Mouse (Mus musculus): ENCODE measurements around the gene Hnrnpl. TPM values are rescaled to one million over a fixed set of nuclear protein-coding genes. Genes with fewer than 3 reads are reported as not detected.

Gene Hnrnpl
- polyA plus RNA-seq, 1 experiment, result 179 TPM

- peaks cover 5% of the 10 kb centered on the region; the same call in 1 of the 2 replicates for H3K4me1 ChIP-seq (ENCODE audit: control insufficient read depth, insufficient read depth, low read length)
- TF ChIP-seq POLR2A (IDR thresholded peaks at IDR 0.05; ENCODE audit: insufficient read depth, low read depth, low read length) (no peak), CTCF (IDR thresholded peaks at IDR 0.05; ENCODE audit: insufficient read depth, low read depth, low read length) (no peak)
- WGBS, result 92% methylated on average over 1 of the region's 1 CpGs
- no peak overlapping the region for H3K27ac ChIP-seq (ENCODE audit: insufficient read depth, low read depth, low read length)
- H3K4me3 ChIP-seq (ENCODE audit: insufficient read depth, low read depth, low read length), result no peak overlapping the region
These were observed 38.9 kb downstream of the Hnrnpl start for GRCm38 (mm10) chr7:28847273-28847672.

DNA sequence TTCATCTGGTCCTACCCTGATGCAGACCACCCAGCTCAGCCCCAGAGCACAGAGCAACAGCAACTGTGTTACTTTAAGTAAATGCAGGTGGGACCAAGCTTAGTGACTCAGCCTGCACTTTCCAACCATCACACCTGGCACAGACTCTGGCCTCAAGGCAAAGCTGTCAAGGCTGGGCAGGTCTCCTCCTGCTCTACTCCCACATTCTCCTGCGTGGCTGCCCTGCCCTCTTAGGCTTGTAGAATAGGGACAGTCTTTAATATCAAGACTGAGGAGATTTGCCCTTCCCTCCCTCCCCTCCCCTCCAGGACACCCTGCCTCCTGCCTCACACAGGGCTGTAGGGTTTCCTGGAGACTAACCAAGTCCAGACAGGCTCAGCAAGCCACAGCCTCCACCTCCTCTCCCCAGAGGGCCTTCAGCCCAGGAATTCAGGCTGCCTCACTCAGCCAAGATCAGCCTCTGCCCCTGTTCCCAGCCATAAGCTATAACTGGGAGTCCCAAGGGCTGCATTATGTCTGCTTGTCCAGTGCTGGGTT lies 41.4 kb downstream of the Hnrnpl start:
- no peak overlapping the region for H3K27ac ChIP-seq (ENCODE audit: insufficient read depth, low read depth, low read length)
- H3K4me3 ChIP-seq (ENCODE audit: insufficient read depth, low read depth, low read length), result no peak overlapping the region
- no peak for TF ChIP-seq POLR2A (IDR thresholded peaks at IDR 0.05; ENCODE audit: insufficient read depth, low read depth, low read length)
- no peak for TF ChIP-seq CTCF (IDR thresholded peaks at IDR 0.05; ENCODE audit: insufficient read depth, low read depth, low read length)
- H3K4me1 ChIP-seq (ENCODE audit: control insufficient read depth, insufficient read depth, low read length), result peaks cover 5% of the 10 kb centered on the region; the same call in 1 of the 2 replicates
- 39% methylated on average over 1 of the region's 1 CpGs for WGBS

DNA sequence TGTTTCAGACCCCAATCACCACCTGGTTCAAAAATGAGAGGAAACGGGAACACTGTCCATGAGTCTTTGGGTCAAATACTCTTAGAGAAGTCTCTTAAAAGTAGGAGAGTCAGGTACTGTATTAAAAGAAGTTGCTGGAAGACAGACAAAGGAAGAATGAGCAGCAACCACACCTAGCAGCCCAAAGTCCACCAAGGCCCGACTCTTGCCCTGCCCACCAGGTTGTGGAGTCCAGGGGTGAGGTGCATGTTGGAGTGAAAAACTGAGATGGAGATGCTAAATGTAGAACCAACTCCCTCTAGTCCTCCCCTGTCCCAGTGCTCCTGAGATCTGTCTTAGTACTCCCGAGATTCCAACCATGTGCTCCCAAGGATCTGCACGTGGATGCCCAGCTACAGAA lies 42.3 kb downstream of the Hnrnpl start:
- H3K4me1 ChIP-seq (ENCODE audit: control insufficient read depth, insufficient read depth, low read length), result peaks cover 5% of the 10 kb centered on the region; the same call in 1 of the 2 replicates
- WGBS, result 84% methylated on average over 4 of the region's 4 CpGs
- no peak for TF ChIP-seq CTCF (IDR thresholded peaks at IDR 0.05; ENCODE audit: insufficient read depth, low read depth, low read length)
- no peak for TF ChIP-seq POLR2A (IDR thresholded peaks at IDR 0.05; ENCODE audit: insufficient read depth, low read depth, low read length)
- H3K27ac ChIP-seq (ENCODE audit: insufficient read depth, low read depth, low read length), result no peak overlapping the region
- no peak overlapping the region for H3K4me3 ChIP-seq (ENCODE audit: insufficient read depth, low read depth, low read length)

DNA sequence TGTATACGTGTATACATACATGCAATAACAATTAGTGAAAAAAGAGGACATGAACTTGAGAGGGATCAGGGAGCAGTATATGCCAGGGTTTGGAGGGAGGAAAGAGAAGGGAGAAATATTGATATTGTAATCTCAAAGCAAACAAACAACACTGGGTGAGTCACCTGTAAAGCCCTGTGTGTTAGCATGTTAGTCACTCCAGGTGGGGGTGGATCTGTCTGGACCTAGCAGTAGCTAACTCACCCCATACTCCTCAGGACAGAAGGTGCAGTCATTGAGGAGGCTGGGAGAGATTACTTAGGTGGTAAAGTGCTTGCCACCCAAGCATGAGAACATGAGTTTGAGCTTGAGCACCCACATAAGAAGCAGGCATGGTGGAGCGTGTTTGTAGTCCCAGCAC lies 51.6 kb downstream of the Hnrnpl start:
- WGBS, result 90% methylated on average over 2 of the region's 2 CpGs
- no peak for TF ChIP-seq CTCF (IDR thresholded peaks at IDR 0.05; ENCODE audit: insufficient read depth, low read depth, low read length)
- no peak for TF ChIP-seq POLR2A (IDR thresholded peaks at IDR 0.05; ENCODE audit: insufficient read depth, low read depth, low read length)
- H3K4me1 ChIP-seq (ENCODE audit: control insufficient read depth, insufficient read depth, low read length), result peaks cover 22% of the 10 kb centered on the region
- H3K27ac ChIP-seq (ENCODE audit: insufficient read depth, low read depth, low read length), result no peak overlapping the region
- no peak overlapping the region for H3K4me3 ChIP-seq (ENCODE audit: insufficient read depth, low read depth, low read length)

GRCm38 (mm10) chr7:28860898-28861297 lies 52.6 kb downstream of the Hnrnpl start:
- H3K4me3 ChIP-seq (ENCODE audit: insufficient read depth, low read depth, low read length), result no peak overlapping the region
- 88% methylated on average over 6 of the region's 6 CpGs for WGBS

GRCm38 (mm10) chr7:28862817-28863499 lies 54.6 kb downstream of the Hnrnpl start:
- Histone ChIP-seq H3K4me1 (ENCODE audit: control insufficient read depth, insufficient read depth, low read length) (peaks cover 48% of the 10 kb centered on the region), H3K4me3 (ENCODE audit: insufficient read depth, low read depth, low read length) (no peak overlapping the region), H3K27ac (ENCODE audit: insufficient read depth, low read depth, low read length) (peak overlapping the region; percentile 41)
- whole genome bisulfite sequencing, result 49% methylated on average over 15 of the region's 15 CpGs
- TF ChIP-seq POLR2A (IDR thresholded peaks at IDR 0.05; ENCODE audit: insufficient read depth, low read depth, low read length) (no peak), CTCF (IDR thresholded peaks at IDR 0.05; ENCODE audit: insufficient read depth, low read depth, low read length) (no peak)

More at GRCm38 (mm10) chr7:28860898-28861297, 52.6 kb downstream of the Hnrnpl start:
- Histone ChIP-seq H3K4me1 (ENCODE audit: control insufficient read depth, insufficient read depth, low read length) (peaks cover 30% of the 10 kb centered on the region), H3K27ac (ENCODE audit: insufficient read depth, low read depth, low read length) (no peak overlapping the region)
- TF ChIP-seq POLR2A (IDR thresholded peaks at IDR 0.05; ENCODE audit: insufficient read depth, low read depth, low read length) (no peak), CTCF (IDR thresholded peaks at IDR 0.05; ENCODE audit: insufficient read depth, low read depth, low read length) (no peak)

- Histone ChIP-seq H3K4me3 (ENCODE audit: insufficient read depth, low read depth, low read length) (no peak within 1 kb of the TSS), H3K27ac (ENCODE audit: insufficient read depth, low read depth, low read length) (peak within 1 kb of the TSS; percentile 41), H3K4me1 (ENCODE audit: control insufficient read depth, insufficient read depth, low read length) (peaks cover 48% of the 10 kb centered on the region)
- 50% methylated on average over 6 of the region's 6 CpGs for WGBS
- no peak for TF ChIP-seq POLR2A (IDR thresholded peaks at IDR 0.05; ENCODE audit: insufficient read depth, low read depth, low read length)
- no peak for TF ChIP-seq CTCF (IDR thresholded peaks at IDR 0.05; ENCODE audit: insufficient read depth, low read depth, low read length)
These were observed 55.2 kb downstream of the Hnrnpl start, which contains the start of gene Lgals7 for GRCm38 (mm10) chr7:28863540-28863939. Gene Lgals7 (plus strand): TSS chr7:28863853.

GRCm38 (mm10) chr7:28864288-28864750 lies 56.0 kb downstream of the Hnrnpl start:
- Histone ChIP-seq H3K27ac (ENCODE audit: insufficient read depth, low read depth, low read length) (peak overlapping the region; percentile 40), H3K4me1 (ENCODE audit: control insufficient read depth, insufficient read depth, low read length) (peaks cover 48% of the 10 kb centered on the region), H3K4me3 (ENCODE audit: insufficient read depth, low read depth, low read length) (no peak overlapping the region)
- WGBS, result 31% methylated on average over 9 of the region's 9 CpGs
- TF ChIP-seq POLR2A (IDR thresholded peaks at IDR 0.05; ENCODE audit: insufficient read depth, low read depth, low read length) (no peak), CTCF (IDR thresholded peaks at IDR 0.05; ENCODE audit: insufficient read depth, low read depth, low read length) (no peak)
